Mouse (Mus musculus) thymus, postnatal 10 days (tissue): ENCODE data around the gene Gm28230.
A peak's percentile ranks its signal among the peaks of the same experiment; 100 is the strongest.

Experiments
- DNase-seq, 2 experiments: peaks; one replicate each; pipeline ENCODE4 v3.0.0; 2021; ENCODE audit warnings: low spot score in 2 of 2

Gene Gm28230

GRCm38 (mm10) chr2:74691022-74691951 is 35.2 kb upstream of the Gm28230 start, which contains the start of gene Hoxd10:
Gene Hoxd10 (plus strand): TSS chr2:74691924.
- no peak for DNase-seq

GRCm38 (mm10) chr2:74691995-74692807 is 34.3 kb upstream of the Gm28230 start:
- no peak for DNase-seq

- no peak for DNase-seq
Observed at GRCm38 (mm10) chr2:74692808-74693431, 33.6 kb upstream of the Gm28230 start.

- DNase-seq, result no peak
Observed at GRCm38 (mm10) chr2:74693432-74693827, 33.1 kb upstream of the Gm28230 start.

- no peak for DNase-seq
Observed at GRCm38 (mm10) chr2:74694066-74694465, 32.5 kb upstream of the Gm28230 start.

- DNase-seq, result no peak
Observed at GRCm38 (mm10) chr2:74695383-74695782, 31.1 kb upstream of the Gm28230 start.

GRCm38 (mm10) chr2:74695813-74696430 is 30.6 kb upstream of the Gm28230 start:
- DNase-seq, result no peak

- no peak for DNase-seq
Observed at GRCm38 (mm10) chr2:74696442-74697335, 29.8 kb upstream of the Gm28230 start.

GRCm38 (mm10) chr2:74697567-74698121 is 28.9 kb upstream of the Gm28230 start, which contains the start of gene Hoxd9:
Gene Hoxd9 (plus strand): TSS chr2:74697727.
- DNase-seq, result no peak

GRCm38 (mm10) chr2:74698201-74699052 is 28.1 kb upstream of the Gm28230 start:
- DNase-seq, result no peak

- no peak for DNase-seq
Observed at GRCm38 (mm10) chr2:74699053-74699430, 27.5 kb upstream of the Gm28230 start.

- no peak for DNase-seq
Observed at GRCm38 (mm10) chr2:74699664-74700545, 26.6 kb upstream of the Gm28230 start.

- DNase-seq, result no peak
Observed at GRCm38 (mm10) chr2:74700546-74701112, 25.9 kb upstream of the Gm28230 start.

- DNase-seq, result peak; percentile 20 to 73
Observed at GRCm38 (mm10) chr2:74701949-74702819, 24.3 kb upstream of the Gm28230 start.

GRCm38 (mm10) chr2:74702820-74703219 is 23.7 kb upstream of the Gm28230 start:
- DNase-seq, result no peak

- no peak for DNase-seq
Observed at GRCm38 (mm10) chr2:74703317-74703716, 23.2 kb upstream of the Gm28230 start.
